Mouse (Mus musculus): ENCODE measurements around the gene Adat1. TPM values are rescaled to one million over a fixed set of nuclear protein-coding genes. Genes with fewer than 3 reads are reported as not detected.
A peak's percentile ranks its signal among the peaks of the same experiment; 100 is the strongest.
"Not testable (repeated sequence)": the region's sequence is repeated elsewhere in the genome, so short reads cannot be mapped to it uniquely, and the experiment has no call there.

Adat1 gene
- total and polyA plus RNA-seq, 3 experiments: 1.8 to 2.0 (median 1.8) TPM

- Histone ChIP-seq H3K9ac (ENCODE audit: low read depth, low read length) (peak overlapping the region; percentile 95), H3K79me2 (replicated peaks; ENCODE audit: control insufficient read depth, insufficient read depth, low read length) (peaks cover 6% of the 10 kb centered on the region), H3K4me3 (peak overlapping the region; percentile 89), H3K36me3 (ENCODE audit: control insufficient read depth, insufficient read depth, low read length) (no peaks in the 10 kb centered on the region; the same call in 1 of the 2 replicates), H3K27me3 (ENCODE audit: control insufficient read depth, insufficient read depth, low read length) (no peaks in the 10 kb centered on the region), H3K4me1 (ENCODE audit: control insufficient read depth, insufficient read depth, low read length) (peaks cover 5% of the 10 kb centered on the region), H3K27ac (peak overlapping the region; percentile 92)
- intact Hi-C loops (cut with DNase I): loop anchor here (2.0 kb wide), 1 partner anchor 50 kb away; no protein-coding TSS in a partner anchor
- no peak for TF ChIP-seq POLR2A (IDR thresholded peaks at IDR 0.05; ENCODE audit: insufficient read depth, low read depth, low read length)
- TF ChIP-seq CTCF (IDR thresholded peaks at IDR 0.05): no peak
- no peak for TF ChIP-seq EP300 (IDR thresholded peaks at IDR 0.05; ENCODE audit: insufficient read depth, low read depth, low read length)
- WGBS: under 1% methylated on average over 23 of the region's 23 CpGs
- peak in 1 of 2 experiments; percentile 64 for DNase-seq
These were observed 51.0 kb downstream of the Adat1 start for GRCm38 (mm10) chr8:111941101-111941454.

- peak; percentile 98 to 99 for DNase-seq
- no peaks in the 10 kb centered on the region for H3K27me3 ChIP-seq (ENCODE audit: control insufficient read depth, insufficient read depth, low read length)
- peak within 1 kb of the TSS; percentile 95 for H3K9ac ChIP-seq (ENCODE audit: low read depth, low read length)
- TF ChIP-seq POLR2A (IDR thresholded peaks at IDR 0.05; ENCODE audit: insufficient read depth, low read depth, low read length): peak; percentile 63; the same call in 1 of the 2 replicates
- TF ChIP-seq EP300 (IDR thresholded peaks at IDR 0.05; ENCODE audit: insufficient read depth, low read depth, low read length): no peak
- TF ChIP-seq CTCF (IDR thresholded peaks at IDR 0.05): peak; percentile 31
- WGBS: under 1% methylated on average over 65 of the region's 65 CpGs
- H3K4me3 ChIP-seq: peak within 1 kb of the TSS; percentile 89
- intact Hi-C loops (cut with DNase I): loop anchor here (2.0 kb wide), 1 partner anchor 50 kb away; no protein-coding TSS in a partner anchor
- H3K36me3 ChIP-seq (ENCODE audit: control insufficient read depth, insufficient read depth, low read length): no peaks in the 10 kb centered on the region; the same call in 1 of the 2 replicates
- H3K4me1 ChIP-seq (ENCODE audit: control insufficient read depth, insufficient read depth, low read length): peaks cover 5% of the 10 kb centered on the region
- H3K79me2 ChIP-seq (replicated peaks; ENCODE audit: control insufficient read depth, insufficient read depth, low read length): peaks cover 6% of the 10 kb centered on the region
- peak within 1 kb of the TSS; percentile 92 for H3K27ac ChIP-seq
These were observed 51.7 kb downstream of the Adat1 start, which contains the start of gene Gabarapl2 for GRCm38 (mm10) chr8:111940171-111941100. Gene Gabarapl2, plus strand, starts transcription at chr8:111940703.

- Histone ChIP-seq H3K4me3 (peak overlapping the region; percentile 89), H3K79me2 (replicated peaks; ENCODE audit: control insufficient read depth, insufficient read depth, low read length) (peaks cover 6% of the 10 kb centered on the region), H3K9ac (ENCODE audit: low read depth, low read length) (peak overlapping the region; percentile 59), H3K27me3 (ENCODE audit: control insufficient read depth, insufficient read depth, low read length) (no peaks in the 10 kb centered on the region), H3K4me1 (ENCODE audit: control insufficient read depth, insufficient read depth, low read length) (peaks cover 5% of the 10 kb centered on the region), H3K27ac (peak overlapping the region; percentile 92), H3K36me3 (ENCODE audit: control insufficient read depth, insufficient read depth, low read length) (no peaks in the 10 kb centered on the region; the same call in 1 of the 2 replicates)
- no peak for TF ChIP-seq EP300 (IDR thresholded peaks at IDR 0.05; ENCODE audit: insufficient read depth, low read depth, low read length)
- TF ChIP-seq CTCF (IDR thresholded peaks at IDR 0.05): no peak
- no peak for TF ChIP-seq POLR2A (IDR thresholded peaks at IDR 0.05; ENCODE audit: insufficient read depth, low read depth, low read length)
- peak; percentile 49 to 51 for DNase-seq
- intact Hi-C loops (cut with DNase I): loop anchor here (2.0 to 5.0 kb wide), 2 partner anchors 51 to 597 kb away; no protein-coding TSS in a partner anchor
- 8% methylated on average over 10 of the region's 10 CpGs for WGBS
These were observed 52.5 kb downstream of the Adat1 start for GRCm38 (mm10) chr8:111939516-111940142.

GRCm38 (mm10) chr8:111938076-111938985, 53.8 kb downstream of the Adat1 start:
- H3K27ac ChIP-seq; H3K27me3 ChIP-seq (ENCODE audit: control insufficient read depth, insufficient read depth, low read length); DNase-seq; H3K4me3 ChIP-seq; H3K79me2 ChIP-seq (replicated peaks; ENCODE audit: control insufficient read depth, insufficient read depth, low read length); H3K4me1 ChIP-seq (ENCODE audit: control insufficient read depth, insufficient read depth, low read length); H3K36me3 ChIP-seq (ENCODE audit: control insufficient read depth, insufficient read depth, low read length); H3K9ac ChIP-seq (ENCODE audit: low read depth, low read length): not testable (repeated sequence)
- 82% methylated on average over 9 of the region's 9 CpGs for WGBS
- intact Hi-C loops (cut with DNase I): loop anchor here (5.0 kb wide), 1 partner anchor 596 kb away; no protein-coding TSS in a partner anchor

- intact Hi-C loops (cut with DNase I): loop anchor here (5.0 kb wide), 1 partner anchor 595 kb away; no protein-coding TSS in a partner anchor
- peaks cover 5% of the 10 kb centered on the region for H3K4me1 ChIP-seq (ENCODE audit: control insufficient read depth, insufficient read depth, low read length)
- H3K36me3 ChIP-seq (ENCODE audit: control insufficient read depth, insufficient read depth, low read length): no peaks in the 10 kb centered on the region
- WGBS: 69% methylated on average over 3 of the region's 3 CpGs
- DNase-seq: no peak
- no peaks in the 10 kb centered on the region for H3K27me3 ChIP-seq (ENCODE audit: control insufficient read depth, insufficient read depth, low read length)
- H3K27ac ChIP-seq: no peak overlapping the region
- H3K79me2 ChIP-seq (replicated peaks; ENCODE audit: control insufficient read depth, insufficient read depth, low read length): peaks cover 6% of the 10 kb centered on the region
- no peak overlapping the region for H3K9ac ChIP-seq (ENCODE audit: low read depth, low read length)
- no peak overlapping the region for H3K4me3 ChIP-seq
- TF ChIP-seq EP300 (IDR thresholded peaks at IDR 0.05; ENCODE audit: insufficient read depth, low read depth, low read length) (no peak), CTCF (IDR thresholded peaks at IDR 0.05) (no peak), POLR2A (IDR thresholded peaks at IDR 0.05; ENCODE audit: insufficient read depth, low read depth, low read length) (no peak)
These were observed 54.9 kb downstream of the Adat1 start for GRCm38 (mm10) chr8:111937184-111937583.
